Mouse (Mus musculus) limb, embryonic 15.5 days (tissue): ENCODE measurements at regions not wholly inside any gene's neighbourhood (a gene's known extent, or its start where the extent isn't known, plus 50 kb on each side); places are given as distances from the start of the nearest gene placed in this dataset.

Experiments
- ATAC-seq: fragments of 200-750 bp; cut with Nextera tagmentation; 2 replicates; pipeline ENCODE4 v1.8.0; 2017; ENCODE audit warnings: low read depth, moderate TSS enrichment; ENCODE audit not compliant: insufficient number of reproducible peaks, low FRiP score, low TSS enrichment
- H3K27ac ChIP-seq: fragments of 300-500 bp; sonication (generic); 2 replicates; pipeline ENCODE4 v1.5.1; 2015; ENCODE audit warnings: moderate library complexity, mild to moderate bottlenecking, inconsistent platforms
- H3K27me3 ChIP-seq: fragments of 300-500 bp; sonication (generic); 2 replicates; pipeline ENCODE4 v1.6.1; 2015; ENCODE audit warnings: inconsistent platforms
- H3K36me3 ChIP-seq: fragments of 300-500 bp; sonication (generic); 2 replicates; pipeline ENCODE4 v1.6.1; 2015; ENCODE audit warnings: inconsistent platforms
- H3K4me1 ChIP-seq: fragments of 300-500 bp; sonication (generic); 2 replicates; pipeline ENCODE4 v1.6.1; 2015; ENCODE audit warnings: inconsistent platforms
- H3K4me2 ChIP-seq: fragments of 300-500 bp; sonication (generic); 2 replicates; pipeline ENCODE4 v1.6.1; 2015; ENCODE audit warnings: mild to moderate bottlenecking, inconsistent platforms
- H3K4me3 ChIP-seq: fragments of 300-500 bp; sonication (generic); 2 replicates; pipeline ENCODE4 v1.5.1; 2015; ENCODE audit warnings: mild to moderate bottlenecking, inconsistent platforms
- H3K9ac ChIP-seq: fragments of 300-500 bp; sonication (generic); 2 replicates; pipeline ENCODE4 v1.6.1; 2015; ENCODE audit warnings: inconsistent platforms
- H3K9me3 ChIP-seq: fragments of 300-500 bp; sonication (generic); 2 replicates; pipeline ENCODE4 v1.6.1; 2016; ENCODE audit warnings: inconsistent platforms
- WGBS: fragments of 180-500 bp; shearing (Covaris S2); methylation state at CpG from one replicate; pipeline ENCODE4 v1.1.7; 2015; 5-methylcytosine and 5-hydroxymethylcytosine counted together

- Histone ChIP-seq H3K4me1 (peaks cover 4% of the 10 kb centered on the region; the same call in 1 of the 2 replicates), H3K27ac (no peak overlapping the region)
- 70% methylated on average over 5 of the region's 5 CpGs for WGBS
Observed at GRCm38 (mm10) chr7:70589713-70590112, 223.2 kb upstream of the Nr2f2 start.

GRCm38 (mm10) chr7:70588061-70588460 is 221.5 kb upstream of the Nr2f2 start:
- H3K4me2 ChIP-seq = no peak overlapping the region
- 82% methylated on average over 1 of the region's 1 CpGs for WGBS
- no peaks in the 10 kb centered on the region for H3K27me3 ChIP-seq
- no peaks in the 10 kb centered on the region for H3K36me3 ChIP-seq
- H3K27ac ChIP-seq = no peak overlapping the region
- no peak overlapping the region for H3K4me3 ChIP-seq
- ATAC-seq = no peak
- no peaks in the 10 kb centered on the region for H3K9me3 ChIP-seq
- H3K9ac ChIP-seq = no peak overlapping the region
- H3K4me1 ChIP-seq = peaks cover 4% of the 10 kb centered on the region; the same call in 1 of the 2 replicates

More at GRCm38 (mm10) chr7:70589713-70590112, 223.2 kb upstream of the Nr2f2 start:
- no peak overlapping the region for H3K9ac ChIP-seq
- H3K27me3 ChIP-seq = no peaks in the 10 kb centered on the region
- no peaks in the 10 kb centered on the region for H3K36me3 ChIP-seq
- ATAC-seq = no peak
- no peak overlapping the region for H3K4me3 ChIP-seq
- H3K4me2 ChIP-seq = no peak overlapping the region
- H3K9me3 ChIP-seq = no peaks in the 10 kb centered on the region

- no peaks in the 10 kb centered on the region for H3K4me1 ChIP-seq
- no peaks in the 10 kb centered on the region for H3K27me3 ChIP-seq
- H3K36me3 ChIP-seq = no peaks in the 10 kb centered on the region
- ATAC-seq = no peak
- H3K27ac ChIP-seq = no peak overlapping the region
- H3K4me2 ChIP-seq = no peak overlapping the region
- no peaks in the 10 kb centered on the region for H3K9me3 ChIP-seq
- WGBS = 71% methylated on average over 13 of the region's 13 CpGs
- no peak overlapping the region for H3K9ac ChIP-seq
- H3K4me3 ChIP-seq = no peak overlapping the region
Observed at GRCm38 (mm10) chr7:70584480-70584879, 217.9 kb upstream of the Nr2f2 start.

GRCm38 (mm10) chr7:70576112-70576910 is 209.8 kb upstream of the Nr2f2 start:
- no peak for ATAC-seq
- Histone ChIP-seq H3K36me3 (no peaks in the 10 kb centered on the region), H3K9me3 (no peaks in the 10 kb centered on the region), H3K27ac (no peak overlapping the region), H3K4me3 (no peak overlapping the region), H3K9ac (no peak overlapping the region), H3K27me3 (no peaks in the 10 kb centered on the region), H3K4me2 (no peak overlapping the region), H3K4me1 (peaks cover 14% of the 10 kb centered on the region)
- WGBS = 29% methylated on average over 15 of the region's 15 CpGs

DNA sequence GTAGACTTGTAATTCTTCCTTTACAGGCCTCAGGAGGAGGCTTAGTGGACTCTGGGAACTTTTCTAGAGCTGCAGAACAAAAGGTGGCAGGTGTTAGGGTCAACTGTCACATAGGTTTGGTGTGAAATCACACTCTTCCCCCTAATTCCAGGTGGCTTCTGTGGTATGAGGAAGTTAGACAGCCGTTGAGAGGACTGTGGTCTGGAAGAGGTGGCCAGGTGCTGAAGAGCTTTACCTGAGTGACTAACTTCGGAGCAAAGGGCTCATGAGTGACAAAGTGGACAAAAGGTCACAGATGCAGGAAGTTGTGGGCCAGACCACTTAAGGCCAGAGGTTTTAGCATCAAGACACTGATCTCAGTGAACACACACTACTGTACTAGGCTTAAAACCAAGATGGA is 209.1 kb upstream of the Nr2f2 start:
- ATAC-seq = no peak
- Histone ChIP-seq H3K27ac (no peak overlapping the region), H3K27me3 (no peaks in the 10 kb centered on the region), H3K4me1 (peaks cover 14% of the 10 kb centered on the region), H3K4me3 (no peak overlapping the region), H3K36me3 (no peaks in the 10 kb centered on the region), H3K9me3 (no peaks in the 10 kb centered on the region), H3K9ac (no peak overlapping the region), H3K4me2 (no peak overlapping the region)
- 38% methylated on average over 2 of the region's 2 CpGs for WGBS

GRCm38 (mm10) chr7:70574194-70574593 is 207.7 kb upstream of the Nr2f2 start:
- 68% methylated on average over 6 of the region's 6 CpGs for WGBS
- no peak overlapping the region for H3K4me3 ChIP-seq
- no peak overlapping the region for H3K27ac ChIP-seq
- no peak for ATAC-seq
- H3K36me3 ChIP-seq = no peaks in the 10 kb centered on the region
- no peak overlapping the region for H3K4me2 ChIP-seq
- H3K9me3 ChIP-seq = no peaks in the 10 kb centered on the region
- H3K4me1 ChIP-seq = peaks cover 14% of the 10 kb centered on the region
- no peak overlapping the region for H3K9ac ChIP-seq
- no peaks in the 10 kb centered on the region for H3K27me3 ChIP-seq

DNA sequence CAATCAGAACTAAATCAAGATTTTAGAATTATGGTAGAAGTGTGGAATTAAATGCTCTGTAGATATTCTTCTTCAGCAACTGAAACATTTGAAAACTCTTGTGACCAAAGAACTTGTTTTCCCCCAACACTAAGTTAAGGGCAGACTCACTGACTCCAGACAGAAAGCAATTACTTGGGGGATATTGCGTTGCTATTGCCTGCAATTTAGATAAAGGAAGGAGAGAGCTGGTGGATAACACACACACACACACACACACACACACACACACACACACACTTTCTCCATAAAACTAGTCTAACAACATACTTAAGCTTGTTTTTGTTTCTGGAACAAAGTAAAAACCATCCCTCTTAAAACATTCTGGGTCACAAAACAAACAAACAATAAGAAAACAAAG is 198.5 kb upstream of the Nr2f2 start:
- ATAC-seq = no peak
- Histone ChIP-seq H3K27ac (no peak overlapping the region), H3K36me3 (no peaks in the 10 kb centered on the region), H3K4me3 (no peak overlapping the region), H3K9ac (no peak overlapping the region), H3K4me1 (no peaks in the 10 kb centered on the region), H3K4me2 (no peak overlapping the region), H3K27me3 (no peaks in the 10 kb centered on the region), H3K9me3 (no peaks in the 10 kb centered on the region)
- 29% methylated on average over 1 of the region's 1 CpGs for WGBS

DNA sequence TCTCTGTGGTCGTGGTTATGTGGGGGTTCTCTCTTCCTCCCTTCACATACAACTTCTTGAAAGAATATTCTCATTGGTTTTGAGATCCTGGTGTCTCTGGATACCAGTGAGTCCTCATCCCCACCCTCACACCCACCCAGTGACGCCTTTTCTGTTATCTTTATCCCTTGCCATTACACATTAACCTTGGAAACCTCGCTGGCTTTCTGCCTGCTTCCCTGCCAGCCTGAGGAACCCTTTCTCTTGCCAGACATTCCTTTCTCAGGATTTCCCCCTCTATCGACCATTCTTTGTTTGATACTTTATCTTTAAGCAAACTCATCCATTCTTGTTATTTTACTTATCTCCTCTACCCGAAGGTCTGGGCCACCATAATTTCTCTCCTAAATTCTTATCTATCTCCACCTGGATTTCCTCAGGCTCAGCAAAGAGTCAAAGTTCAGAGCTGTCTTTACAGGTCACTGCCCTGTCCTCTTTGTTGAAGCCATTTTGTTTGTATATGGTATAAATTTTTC is 182.5 kb upstream of the Nr2f2 start:
- H3K4me3 ChIP-seq = no peak overlapping the region
- H3K4me1 ChIP-seq = no peaks in the 10 kb centered on the region
- H3K27ac ChIP-seq = no peak overlapping the region
- no peak overlapping the region for H3K9ac ChIP-seq
- H3K36me3 ChIP-seq = no peaks in the 10 kb centered on the region
- H3K27me3 ChIP-seq = no peaks in the 10 kb centered on the region
- WGBS = 76% methylated on average over 5 of the region's 5 CpGs
- H3K9me3 ChIP-seq = no peaks in the 10 kb centered on the region
- no peak for ATAC-seq
- H3K4me2 ChIP-seq = no peak overlapping the region

DNA sequence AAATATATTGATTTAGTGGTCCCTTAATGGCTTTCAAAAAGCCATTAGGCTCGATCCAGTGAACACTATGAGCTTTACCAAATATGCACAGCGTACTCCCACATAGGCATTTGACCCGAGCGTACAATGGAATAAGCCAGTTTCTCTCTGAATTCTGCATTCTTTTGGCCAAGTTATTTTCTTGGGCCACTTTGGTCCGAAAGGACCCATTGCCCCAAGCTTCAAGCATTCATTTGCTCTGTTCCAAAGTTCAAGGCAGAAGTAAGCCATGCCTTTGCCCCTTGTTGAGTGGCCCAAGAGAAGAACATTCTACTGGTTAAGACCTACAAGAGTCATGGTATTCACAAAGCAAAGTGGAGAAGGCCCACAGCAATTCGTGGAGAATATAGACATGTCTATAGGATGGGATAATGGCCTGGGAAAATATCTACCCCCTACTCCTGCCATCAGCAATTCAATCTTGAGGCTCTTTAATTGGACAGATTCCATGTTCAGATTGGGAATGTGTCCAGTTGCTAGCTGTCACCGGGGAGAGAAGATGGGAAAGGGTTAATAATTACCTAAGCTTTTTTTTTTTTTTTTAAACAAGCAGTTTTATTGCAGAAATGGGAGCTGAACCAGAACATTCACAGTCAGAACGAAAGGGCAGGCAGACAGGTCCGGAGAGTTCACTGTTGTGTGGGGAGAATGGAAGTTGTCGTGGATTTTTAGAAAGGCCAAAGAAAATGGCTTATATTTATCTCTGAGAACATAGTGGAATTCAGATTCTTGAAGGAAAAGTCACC is 175.5 kb upstream of the Nr2f2 start:
- H3K4me3 ChIP-seq = no peak overlapping the region

DNA sequence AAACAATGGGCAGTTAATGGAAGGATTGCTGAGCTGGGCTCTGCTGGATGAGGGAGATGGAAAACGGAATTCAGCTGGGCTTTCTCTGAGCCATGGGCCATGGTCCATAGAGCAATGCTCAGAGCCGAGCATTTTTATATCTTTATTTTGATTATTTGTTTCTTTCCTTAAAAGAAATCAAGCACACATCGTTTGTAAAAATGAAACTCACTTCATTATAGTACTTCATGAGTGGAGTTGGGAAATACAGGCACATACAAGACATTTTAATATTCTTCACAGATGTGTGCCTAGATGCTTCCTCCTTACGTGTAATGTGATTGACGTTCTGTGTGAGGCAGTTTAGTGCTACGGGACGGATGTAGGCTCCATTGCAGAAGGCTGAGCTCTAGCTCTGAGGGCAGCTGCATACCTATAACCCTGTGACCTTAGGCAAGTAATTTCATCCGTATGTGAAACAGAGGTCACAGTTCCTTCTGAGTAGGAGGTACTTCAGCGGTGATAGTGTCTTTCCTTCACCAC is 172.6 kb upstream of the Nr2f2 start:
- Histone ChIP-seq H3K36me3 (no peaks in the 10 kb centered on the region), H3K9ac (no peak overlapping the region), H3K9me3 (no peaks in the 10 kb centered on the region), H3K27ac (no peak overlapping the region), H3K4me3 (no peak overlapping the region), H3K4me1 (no peaks in the 10 kb centered on the region), H3K4me2 (no peak overlapping the region), H3K27me3 (no peaks in the 10 kb centered on the region)
- no peak for ATAC-seq
- WGBS = 43% methylated on average over 9 of the region's 9 CpGs

More for the DNA sequence above, 175.5 kb upstream of the Nr2f2 start:
- Histone ChIP-seq H3K9ac (no peak overlapping the region), H3K4me2 (no peak overlapping the region), H3K4me1 (no peaks in the 10 kb centered on the region), H3K27ac (no peak overlapping the region), H3K36me3 (no peaks in the 10 kb centered on the region), H3K9me3 (no peaks in the 10 kb centered on the region), H3K27me3 (no peaks in the 10 kb centered on the region)
- ATAC-seq = no peak
- WGBS = 68% methylated on average over 10 of the region's 10 CpGs

DNA sequence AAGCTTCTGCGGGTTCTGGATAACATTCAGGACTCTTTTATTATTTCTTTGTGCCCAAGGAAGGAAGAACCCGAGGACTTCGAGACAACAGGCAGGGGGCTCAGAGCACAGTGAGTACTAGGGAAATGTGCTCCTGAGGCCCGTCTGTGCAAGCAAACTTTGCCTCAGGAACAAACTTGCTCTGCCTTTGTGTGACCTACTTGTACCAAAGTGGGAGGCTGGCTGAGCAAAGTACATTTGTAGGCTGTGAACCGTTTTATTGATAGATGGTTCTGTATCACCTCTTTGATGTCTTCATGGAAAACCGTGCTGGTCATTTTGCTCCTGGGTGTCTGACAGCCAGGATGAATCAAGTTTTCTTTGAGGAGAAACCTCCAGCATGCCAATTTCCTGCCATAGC is 169.5 kb upstream of the Nr2f2 start:
- WGBS = 64% methylated on average over 6 of the region's 6 CpGs
- H3K4me3 ChIP-seq = no peak overlapping the region
- H3K4me2 ChIP-seq = no peak overlapping the region
- H3K4me1 ChIP-seq = no peaks in the 10 kb centered on the region
- H3K36me3 ChIP-seq = no peaks in the 10 kb centered on the region
- H3K9me3 ChIP-seq = no peaks in the 10 kb centered on the region
- H3K27ac ChIP-seq = no peak overlapping the region
- H3K9ac ChIP-seq = no peak overlapping the region
- H3K27me3 ChIP-seq = no peaks in the 10 kb centered on the region
- ATAC-seq = no peak

DNA sequence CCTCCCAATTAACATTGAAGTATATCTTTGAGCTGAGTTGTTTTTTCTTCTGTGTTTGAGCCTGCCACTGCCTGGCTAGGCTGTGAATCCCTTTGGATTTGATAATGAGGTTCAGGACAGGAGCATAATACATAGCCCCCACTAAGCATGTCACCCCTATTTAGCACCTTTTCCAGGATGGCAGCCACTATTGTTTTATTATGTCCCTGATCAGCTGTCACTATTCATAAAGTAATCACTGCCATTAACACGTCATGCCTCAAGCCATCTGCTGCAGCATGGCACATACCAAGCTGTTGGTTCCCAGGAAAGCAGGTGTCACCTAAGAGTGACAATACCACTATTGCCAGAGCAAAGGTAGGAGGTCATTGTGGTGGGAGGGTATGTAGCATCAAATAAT is 167.0 kb upstream of the Nr2f2 start:
- Histone ChIP-seq H3K36me3 (no peaks in the 10 kb centered on the region), H3K9me3 (no peaks in the 10 kb centered on the region), H3K4me2 (no peak overlapping the region), H3K4me1 (no peaks in the 10 kb centered on the region), H3K27me3 (no peaks in the 10 kb centered on the region), H3K9ac (no peak overlapping the region), H3K4me3 (no peak overlapping the region), H3K27ac (no peak overlapping the region)
- WGBS = 75% methylated on average over 1 of the region's 1 CpGs
- no peak for ATAC-seq
